Mouse (Mus musculus) heart, embryonic 16.5 days (tissue): ENCODE measurements around the gene Prkar2b. TPM values are rescaled to one million over a fixed set of nuclear protein-coding genes. Genes with fewer than 3 reads are reported as not detected.

Source experiments
- ATAC-seq: fragments of 200-750 bp; cut with Nextera tagmentation; replicated peaks from 2 replicates; pipeline ENCODE4 v1.8.0; 2017; ENCODE audit warnings: moderate number of reproducible peaks; ENCODE audit not compliant: insufficient read depth, low FRiP score; ENCODE audit errors: extremely low read depth
- H3K27ac ChIP-seq: fragments of 300-500 bp; sonication (generic); 2 replicates; pipeline ENCODE4 v1.5.1; 2014; ENCODE audit warnings: mild to moderate bottlenecking, low read length, control low read depth, moderate library complexity
- H3K27me3 ChIP-seq: fragments of 300-500 bp; sonication (generic); 2 replicates; pipeline ENCODE4 v1.6.1; 2014; ENCODE audit warnings: low read length, mixed read lengths; ENCODE audit not compliant: control insufficient read depth, insufficient read depth
- H3K36me3 ChIP-seq: fragments of 300-500 bp; sonication (generic); 2 replicates; pipeline ENCODE4 v1.6.1; 2014; ENCODE audit not compliant: control insufficient read depth, insufficient read depth
- H3K4me1 ChIP-seq: fragments of 300-500 bp; sonication (generic); 2 replicates; pipeline ENCODE4 v1.6.1; 2014; ENCODE audit warnings: low read length, mixed read lengths; ENCODE audit not compliant: control insufficient read depth, insufficient read depth
- H3K4me2 ChIP-seq: fragments of 300-500 bp; sonication (generic); 2 replicates; pipeline ENCODE4 v1.6.1; 2014; ENCODE audit warnings: low read depth, mild to moderate bottlenecking, control low read depth, low read length
- H3K4me3 ChIP-seq: fragments of 300-500 bp; sonication (generic); 2 replicates; pipeline ENCODE4 v1.5.1; 2014; ENCODE audit warnings: mild to moderate bottlenecking, control low read depth, low read length
- H3K9ac ChIP-seq: fragments of 300-500 bp; sonication (generic); 2 replicates; pipeline ENCODE4 v1.6.1; 2014; ENCODE audit warnings: low read length, control low read depth
- H3K9me3 ChIP-seq: fragments of 300-500 bp; sonication (generic); replicated peaks from 2 replicates; pipeline ENCODE4 v1.6.1; 2016; ENCODE audit warnings: low read length; ENCODE audit not compliant: control insufficient read depth
- WGBS: fragments of 180-500 bp; shearing (Covaris S2); extraction: QIAGEN DNeasy Blood & Tissue Kit; methylation state at CpG from one replicate; pipeline ENCODE4 v1.1.7; 2014; 5-methylcytosine and 5-hydroxymethylcytosine counted together
- polyA plus RNA-seq: library from polyadenylated mRNA; unstranded; fragments of >200 nt; fragmentation: Nextera tagmentation; extraction: Ambion mirVana; gene quantifications from 2 replicates; pipeline ENCODE4 v1.2.1, GENCODE M21; 2015

The Prkar2b gene
- polyA plus RNA-seq, 1 experiment from 2014 or later: 9.4 TPM

DNA sequence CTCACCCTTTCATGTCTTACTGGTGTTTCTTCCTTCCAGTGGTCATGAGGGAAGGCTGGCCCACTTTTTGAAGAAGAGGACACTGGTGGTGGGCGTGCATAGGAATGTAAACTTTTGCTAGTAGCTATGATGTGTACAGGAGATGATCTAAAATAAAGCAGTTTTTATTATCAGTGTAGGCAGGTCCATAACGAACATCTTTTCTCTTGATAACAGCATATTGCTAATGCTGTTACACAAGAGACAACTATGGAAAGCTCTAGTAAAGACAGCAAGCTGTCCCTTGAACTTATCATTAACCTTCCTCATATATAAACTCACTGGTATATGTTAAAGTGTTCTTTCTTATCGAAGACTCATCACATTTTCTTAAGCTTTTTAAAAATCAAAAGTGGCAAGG lies 123.5 kb downstream of the Prkar2b start:
- no peaks in the 10 kb centered on the region for H3K27me3 ChIP-seq
- no peak for ATAC-seq
- H3K9me3 ChIP-seq: no peaks in the 10 kb centered on the region
- 83% methylated on average over 3 of the region's 3 CpGs for WGBS
- H3K4me1 ChIP-seq: no peaks in the 10 kb centered on the region
- H3K4me2 ChIP-seq: no peak overlapping the region
- no peak overlapping the region for H3K27ac ChIP-seq
- H3K36me3 ChIP-seq: peaks cover 52% of the 10 kb centered on the region
- no peak overlapping the region for H3K9ac ChIP-seq
- no peak overlapping the region for H3K4me3 ChIP-seq

GRCm38 (mm10) chr12:31936657-31937300 lies 124.3 kb downstream of the Prkar2b start:
- H3K9ac ChIP-seq: no peak overlapping the region
- no peaks in the 10 kb centered on the region for H3K27me3 ChIP-seq
- WGBS: 57% methylated on average over 6 of the region's 6 CpGs
- no peaks in the 10 kb centered on the region for H3K4me1 ChIP-seq
- ATAC-seq: no peak
- H3K27ac ChIP-seq: no peak overlapping the region
- no peak overlapping the region for H3K4me3 ChIP-seq
- H3K9me3 ChIP-seq: no peaks in the 10 kb centered on the region
- no peak overlapping the region for H3K4me2 ChIP-seq
- H3K36me3 ChIP-seq: peaks cover 56% of the 10 kb centered on the region

DNA sequence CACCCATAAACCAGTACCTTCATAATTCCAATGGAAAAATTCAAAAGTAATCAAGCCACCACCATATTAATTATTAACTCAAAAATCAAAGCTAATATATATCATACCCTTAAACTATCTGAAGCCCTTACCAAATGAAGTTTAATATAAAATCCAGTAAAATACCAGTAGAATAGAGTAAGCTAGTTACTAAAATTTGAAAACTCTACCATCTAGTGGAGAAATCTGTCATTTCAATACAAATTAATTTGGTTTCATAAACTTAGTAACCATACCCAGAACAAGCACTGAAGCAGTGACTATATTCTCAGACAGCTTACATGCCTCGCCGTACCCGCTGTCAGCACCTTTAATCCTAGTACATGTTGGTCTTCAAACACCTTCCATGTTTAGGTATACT lies 129.3 kb downstream of the Prkar2b start:
- Histone ChIP-seq H3K4me1 (no peaks in the 10 kb centered on the region), H3K9ac (no peak overlapping the region), H3K4me2 (no peak overlapping the region), H3K4me3 (no peak overlapping the region), H3K27ac (no peak overlapping the region), H3K9me3 (no peaks in the 10 kb centered on the region), H3K36me3 (peaks cover 51% of the 10 kb centered on the region), H3K27me3 (no peaks in the 10 kb centered on the region)
- ATAC-seq: no peak
- 97% methylated on average over 3 of the region's 3 CpGs for WGBS

DNA sequence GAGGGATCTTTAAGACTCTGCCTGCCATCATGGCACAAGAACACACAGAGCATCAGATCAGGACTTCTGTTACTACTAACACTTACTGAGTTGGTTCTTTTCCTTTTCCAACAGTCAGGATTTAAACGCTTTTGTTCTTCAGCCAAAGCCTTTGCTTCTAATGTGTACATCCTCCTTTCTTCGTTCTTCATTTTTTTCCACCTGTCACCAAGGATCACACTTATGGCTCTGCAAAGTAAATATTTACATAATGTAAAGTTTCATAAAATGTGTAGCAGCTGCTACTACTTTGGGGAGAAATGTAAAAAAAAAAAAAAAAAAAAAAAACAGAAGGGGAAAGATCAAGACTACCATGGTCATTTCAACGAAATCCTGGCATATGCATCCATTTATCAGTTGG lies 132.6 kb downstream of the Prkar2b start:
- no peaks in the 10 kb centered on the region for H3K27me3 ChIP-seq
- no peak overlapping the region for H3K4me3 ChIP-seq
- no peak overlapping the region for H3K4me2 ChIP-seq
- H3K4me1 ChIP-seq: no peaks in the 10 kb centered on the region
- H3K27ac ChIP-seq: no peak overlapping the region
- 79% methylated on average over 3 of the region's 3 CpGs for WGBS
- ATAC-seq: no peak
- peaks cover 51% of the 10 kb centered on the region for H3K36me3 ChIP-seq
- H3K9ac ChIP-seq: no peak overlapping the region
- H3K9me3 ChIP-seq: no peaks in the 10 kb centered on the region

- WGBS: 51% methylated on average over 4 of the region's 4 CpGs
- H3K4me2 ChIP-seq: no peak overlapping the region
- no peaks in the 10 kb centered on the region for H3K4me1 ChIP-seq
- ATAC-seq: peak; percentile 77
- H3K9ac ChIP-seq: no peak overlapping the region
- H3K27ac ChIP-seq: no peak overlapping the region
- no peaks in the 10 kb centered on the region for H3K27me3 ChIP-seq
- peaks cover 38% of the 10 kb centered on the region for H3K36me3 ChIP-seq
- no peak overlapping the region for H3K4me3 ChIP-seq
- H3K9me3 ChIP-seq: no peaks in the 10 kb centered on the region
Measured at GRCm38 (mm10) chr12:31926661-31927061, 134.4 kb downstream of the Prkar2b start.

DNA sequence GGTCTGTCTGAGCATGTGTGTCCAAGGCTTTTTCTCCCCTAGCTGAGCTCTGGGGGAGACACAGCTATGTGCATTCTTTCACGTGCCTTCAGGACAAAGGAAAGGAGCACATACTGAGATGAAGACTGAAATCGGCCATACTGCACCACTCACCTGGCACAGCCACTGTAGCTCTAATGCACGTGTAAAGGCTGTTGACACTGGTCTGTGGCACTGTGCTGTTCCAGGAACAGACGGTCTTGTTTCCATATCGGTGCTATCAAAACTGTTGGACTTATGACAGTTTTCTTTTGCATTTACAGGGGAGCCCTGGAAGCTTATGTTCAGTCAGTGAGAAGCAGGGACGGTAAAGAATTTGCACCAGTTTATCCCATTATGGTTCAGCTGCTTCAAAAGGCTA lies 135.8 kb downstream of the Prkar2b start:
- Histone ChIP-seq H3K4me2 (no peak overlapping the region), H3K27ac (no peak overlapping the region), H3K4me1 (no peaks in the 10 kb centered on the region), H3K9ac (no peak overlapping the region), H3K36me3 (peaks cover 30% of the 10 kb centered on the region), H3K4me3 (no peak overlapping the region), H3K27me3 (no peaks in the 10 kb centered on the region), H3K9me3 (no peaks in the 10 kb centered on the region)
- no peak for ATAC-seq
- 78% methylated on average over 6 of the region's 6 CpGs for WGBS

DNA sequence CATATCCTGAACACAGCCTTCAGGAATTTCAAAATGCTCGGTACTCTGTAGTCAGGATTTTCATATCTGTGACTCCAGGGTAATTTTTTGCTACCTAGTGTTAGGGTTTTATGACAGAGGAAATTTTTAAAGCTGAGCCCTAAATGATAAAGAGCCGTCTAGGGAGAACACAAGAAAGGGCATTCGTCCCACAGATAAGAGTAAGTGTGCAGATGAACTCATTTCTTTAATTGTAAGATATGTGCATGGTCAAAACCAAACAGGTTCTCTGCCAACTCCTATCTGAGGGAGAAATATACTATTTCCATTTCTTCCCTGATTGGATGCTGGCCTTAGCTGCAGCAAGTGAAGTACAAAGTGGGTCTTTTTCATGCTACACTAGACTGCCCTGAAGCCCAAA lies 137.0 kb downstream of the Prkar2b start:
- peaks cover 26% of the 10 kb centered on the region for H3K36me3 ChIP-seq
- H3K9ac ChIP-seq: no peak overlapping the region
- H3K4me1 ChIP-seq: no peaks in the 10 kb centered on the region
- H3K4me3 ChIP-seq: no peak overlapping the region
- no peak overlapping the region for H3K27ac ChIP-seq
- H3K4me2 ChIP-seq: no peak overlapping the region
- H3K27me3 ChIP-seq: no peaks in the 10 kb centered on the region
- WGBS: 67% methylated on average over 3 of the region's 3 CpGs
- H3K9me3 ChIP-seq: no peaks in the 10 kb centered on the region
- ATAC-seq: no peak

DNA sequence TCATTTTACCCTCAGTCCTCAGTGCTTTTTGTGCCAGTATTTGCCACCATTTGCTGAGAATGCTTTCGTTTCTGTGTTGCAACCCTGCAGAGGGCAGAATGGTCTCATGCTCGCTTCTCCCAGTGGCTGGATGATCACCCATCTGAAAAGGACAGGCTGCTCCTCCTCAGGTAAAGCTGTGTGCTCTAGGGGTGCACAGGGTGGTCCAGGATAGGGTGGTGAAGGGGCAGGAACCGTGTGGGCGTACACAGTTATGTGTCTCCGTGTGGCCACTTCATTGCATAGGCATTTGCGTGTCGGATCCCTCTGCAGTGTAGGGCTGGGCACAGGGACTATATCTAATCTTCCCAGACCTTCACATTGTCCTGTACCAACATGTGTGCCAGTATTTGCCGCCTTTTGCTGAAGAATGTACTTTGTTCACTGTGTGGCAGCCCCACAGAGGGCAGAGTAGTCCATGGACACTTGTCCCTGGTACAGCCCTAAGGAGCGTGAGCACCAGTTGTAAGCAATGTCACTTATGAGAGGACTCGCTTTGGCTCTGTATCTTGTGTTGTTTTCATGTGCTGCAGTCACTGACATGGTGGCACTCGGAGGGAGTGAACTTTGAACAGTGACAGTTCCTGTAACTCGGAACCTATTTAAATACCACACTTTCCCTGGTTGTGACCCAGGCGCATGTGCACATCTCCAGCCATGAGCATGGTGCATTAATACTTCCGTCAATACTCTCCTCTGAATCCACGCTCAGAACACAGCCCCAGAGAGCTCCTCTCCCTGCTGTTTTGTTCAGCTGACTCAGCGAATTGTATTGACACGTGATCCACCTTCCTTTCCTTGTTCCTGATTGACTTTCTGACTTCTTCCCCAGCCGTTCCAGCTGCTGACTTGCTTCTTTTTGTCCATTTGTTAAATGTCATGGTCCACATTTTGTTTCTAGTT lies 140.4 kb downstream of the Prkar2b start:
- Histone ChIP-seq H3K27ac (no peak overlapping the region), H3K27me3 (no peaks in the 10 kb centered on the region), H3K4me2 (no peak overlapping the region), H3K9me3 (no peaks in the 10 kb centered on the region), H3K9ac (no peak overlapping the region), H3K36me3 (peaks cover 14% of the 10 kb centered on the region; the same call in 1 of the 2 replicates), H3K4me1 (peaks cover 6% of the 10 kb centered on the region), H3K4me3 (no peak overlapping the region)
- WGBS: 82% methylated on average over 18 of the region's 18 CpGs
- no peak for ATAC-seq

DNA sequence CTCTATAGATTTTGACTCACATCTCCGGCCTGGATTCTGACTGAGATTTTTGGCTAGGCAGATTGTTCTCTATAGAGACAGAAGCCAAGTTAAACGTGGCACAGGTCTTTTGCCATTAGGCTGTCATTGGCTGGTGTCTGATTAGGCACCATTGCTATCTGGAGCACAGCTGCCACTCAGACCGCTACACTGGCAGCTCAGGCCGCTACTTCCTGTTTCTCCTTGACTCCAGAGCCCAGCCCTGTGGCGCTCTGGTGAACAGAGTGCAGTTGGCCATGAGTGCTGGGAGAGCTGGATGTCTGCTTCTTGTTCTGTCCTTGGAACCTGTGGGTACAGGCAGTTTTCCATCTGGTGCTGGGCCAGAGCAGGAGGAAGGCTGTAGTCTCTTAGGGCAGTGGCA lies 143.9 kb downstream of the Prkar2b start:
- Histone ChIP-seq H3K9me3 (no peaks in the 10 kb centered on the region; the same call in 1 of the 2 replicates), H3K4me3 (no peak overlapping the region), H3K36me3 (0 out of 2 replicates have a peak, but pooled peaks cover 2% of the 10 kb centered on the region), H3K4me1 (peaks cover 10% of the 10 kb centered on the region), H3K4me2 (no peak overlapping the region), H3K9ac (peak overlapping the region; percentile 42; the same call in 1 of the 2 replicates), H3K27me3 (no peaks in the 10 kb centered on the region), H3K27ac (peak overlapping the region; percentile 88)
- WGBS: 34% methylated on average over 5 of the region's 5 CpGs
- ATAC-seq: peak; percentile 93
